Mouse (Mus musculus) stomach, postnatal 0 days (tissue): ENCODE data around the gene Dppa5a.

Source experiments
- CTCF ChIP-seq: IDR thresholded peaks from 2 replicates; pipeline ENCODE4 v1.5.1; 2016; ENCODE audit warnings: antibody characterized with exemption, low read depth, mild to moderate bottlenecking, moderate library complexity
- EP300 ChIP-seq: optimal IDR thresholded peaks from 2 replicates; pipeline ENCODE3; 2016; ENCODE audit warnings: antibody characterized with exemption

GRCm38 (mm10) chr9:78374397-78374796 is 6.4 kb upstream of the Dppa5a start:
- TF ChIP-seq CTCF (no peak), EP300 (no peak)
